Comparison of ENCODE assay signal across 7 mouse cellular contexts in the genomic region with DNA sequence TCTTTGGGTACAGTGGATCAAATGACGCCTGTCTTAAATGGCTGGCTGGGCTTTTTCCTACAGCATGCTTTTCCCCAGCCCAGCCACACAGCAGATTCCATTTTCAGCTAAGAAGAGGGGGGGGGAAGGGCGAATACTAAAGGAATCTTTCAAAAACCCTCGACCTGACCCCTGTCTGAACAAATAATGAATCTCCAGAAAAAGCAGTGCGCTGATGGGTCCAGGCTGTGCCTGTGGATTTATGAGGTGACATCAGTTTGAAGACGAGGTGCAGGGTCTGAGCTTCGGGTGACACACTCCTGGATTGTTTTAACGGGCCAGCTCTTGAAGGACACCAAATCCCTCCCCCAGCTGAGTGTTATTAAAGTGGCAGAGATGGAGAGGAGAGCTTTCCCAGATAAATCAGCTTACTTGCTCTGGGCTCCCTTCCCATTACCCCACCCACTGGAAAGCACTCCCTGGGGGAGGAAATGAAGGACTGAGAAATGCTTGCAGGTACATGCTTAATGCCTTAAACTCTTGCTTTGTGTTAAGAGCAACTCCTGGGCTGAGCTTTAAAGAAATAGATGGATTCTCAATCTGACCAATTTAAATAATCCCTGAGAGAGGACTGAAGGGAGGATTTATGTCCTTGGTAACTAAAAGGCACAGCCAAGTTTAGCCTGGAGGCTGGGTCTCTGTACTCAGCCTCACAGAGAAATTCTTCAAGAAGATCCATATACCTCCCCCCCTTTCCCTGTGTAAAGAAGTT.
DNase-seq lines count a peak whose midpoint lies in the region; TF ChIP-seq lines count a peak whose summit lies in the region.

No protein-coding gene starts in this region.

- no peak for TF ChIP-seq CTCF in small intestine, adult 2 months (IDR thresholded peaks at IDR 0.05; ENCODE audit: extremely low read depth, insufficient read length, insufficient replicate concordance, low read depth, low read length)

- DNase-seq in adrenal gland, adult 2 months: peak; percentile 68
- peak; percentile 81 for DNase-seq in embryo, embryonic 10 days (ENCODE audit: low spot score)
- DNase-seq in heart, adult 8-10 months (ENCODE audit: low spot score): peak; percentile 36
- peak; percentile 29 for DNase-seq in kidney, adult 18-20 months
- DNase-seq in lung, postnatal 36 days: peak; percentile 77
- DNase-seq in cerebellum, adult 11-12 months: no peak

- no peaks in the 10 kb centered on the region for H3K27me3 ChIP-seq in small intestine, adult 2 months (ENCODE audit: control insufficient read depth, insufficient read depth, low read length)

- H3K4me3 ChIP-seq in small intestine, adult 2 months (ENCODE audit: low read depth, low read length): no peak overlapping the region

- peak overlapping the region; percentile 41 for H3K27ac ChIP-seq in small intestine, adult 2 months (ENCODE audit: insufficient read depth, low read depth, low read length)

- TF ChIP-seq POLR2A in small intestine, adult 2 months (IDR thresholded peaks at IDR 0.05; ENCODE audit: low read depth, low read length): no peak

- no peaks in the 10 kb centered on the region for H3K4me1 ChIP-seq in small intestine, adult 2 months (ENCODE audit: control insufficient read depth, insufficient read depth, insufficient read length, low read length)

- WGBS in small intestine, adult 2 months: 24% methylated on average over 7 of the region's 7 CpGs

- H3K36me3 ChIP-seq in small intestine, adult 2 months (ENCODE audit: control insufficient read depth, insufficient read depth, low read length): no peaks in the 10 kb centered on the region
